Mouse (Mus musculus): ENCODE results near the gene Gm20498.

- TF ChIP-seq GATA1 (IDR thresholded peaks at IDR 0.05; ENCODE audit: borderline replicate concordance, low read length): no peak
- no peak for TF ChIP-seq FLI1 (IDR thresholded peaks at IDR 0.05; ENCODE audit: low read length)
Measured at GRCm38 (mm10) chr12:81547163-81547562, 14.5 kb upstream of the Gm20498 start.

Measured in megakaryocyte, embryonic 14.5 days (primary cell).